Mouse (Mus musculus) adrenal gland, postnatal 25 days (tissue): Measurements from ENCODE around the gene Gm43518. TPM values are rescaled to one million over a fixed set of nuclear protein-coding genes. Genes with fewer than 3 reads are reported as not detected.

Experiments used
- DNase-seq: peaks from one replicate; pipeline ENCODE4 v3.0.0; 2021; ENCODE audit warnings: mixed read lengths
- total RNA-seq: library from RNA; stranded (reverse); gene quantifications from 2 replicates; pipeline ENCODE4 v1.2.3, GENCODE M21; 2021

Gm43518 gene
- total RNA-seq, 1 experiment from 2014 or later = 1.9 TPM

DNA sequence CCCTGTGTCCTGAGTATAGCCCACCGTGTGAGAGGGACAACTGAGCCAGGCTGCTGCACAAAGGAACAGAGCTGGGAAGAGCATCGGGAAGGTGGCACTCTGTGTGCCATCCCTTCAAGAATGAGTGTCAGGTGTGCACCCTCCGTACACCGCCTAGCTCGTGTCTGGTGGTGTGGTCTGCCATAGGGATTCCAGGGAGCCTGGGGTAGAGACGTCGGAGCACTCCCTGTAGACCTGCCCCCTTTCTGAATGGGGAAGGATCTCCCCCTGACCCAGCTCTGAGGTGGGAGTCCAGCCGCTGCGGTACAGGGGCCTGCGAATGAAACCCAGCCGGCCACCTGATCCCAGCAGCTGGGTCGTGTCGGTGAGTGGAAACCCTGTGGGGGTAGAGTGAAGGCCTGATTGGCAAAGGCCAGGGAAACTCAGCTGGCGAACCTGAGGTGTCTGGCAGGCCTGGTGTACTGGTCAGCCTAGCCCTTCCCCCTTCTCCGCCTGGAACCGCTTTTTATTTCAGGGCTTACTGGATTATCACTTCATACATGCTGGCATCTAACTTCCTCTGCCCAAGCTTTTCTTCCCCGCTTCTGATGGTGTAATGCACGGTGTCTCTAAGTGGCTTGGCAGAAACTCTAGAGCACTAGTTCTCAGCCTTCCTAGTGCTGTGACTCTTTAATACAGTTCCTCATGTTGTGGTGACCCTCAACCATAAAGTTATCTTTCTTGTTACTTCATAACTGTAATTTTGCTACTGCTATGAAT, 52.2 kb downstream of the Gm43518 start:
- no peak for DNase-seq

DNA sequence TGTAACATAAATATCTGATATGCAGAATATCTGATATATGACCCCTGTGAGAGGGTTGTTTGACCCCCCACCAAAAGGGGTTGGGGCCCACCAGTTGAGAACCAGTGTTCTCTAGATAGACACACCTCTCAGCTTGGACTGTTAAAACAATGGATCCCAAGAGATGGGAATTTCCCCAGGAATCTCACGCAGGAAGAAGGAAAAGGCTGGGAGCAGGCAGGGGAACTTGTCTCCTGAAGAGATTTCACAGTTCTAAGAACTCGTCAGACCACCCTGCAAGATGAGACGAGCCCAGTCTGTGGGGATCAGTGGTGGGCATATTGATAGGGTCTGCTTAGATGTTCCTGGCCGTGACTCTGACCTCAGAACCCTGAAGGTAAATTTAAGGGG, 52.8 kb downstream of the Gm43518 start:
- no peak for DNase-seq

DNA sequence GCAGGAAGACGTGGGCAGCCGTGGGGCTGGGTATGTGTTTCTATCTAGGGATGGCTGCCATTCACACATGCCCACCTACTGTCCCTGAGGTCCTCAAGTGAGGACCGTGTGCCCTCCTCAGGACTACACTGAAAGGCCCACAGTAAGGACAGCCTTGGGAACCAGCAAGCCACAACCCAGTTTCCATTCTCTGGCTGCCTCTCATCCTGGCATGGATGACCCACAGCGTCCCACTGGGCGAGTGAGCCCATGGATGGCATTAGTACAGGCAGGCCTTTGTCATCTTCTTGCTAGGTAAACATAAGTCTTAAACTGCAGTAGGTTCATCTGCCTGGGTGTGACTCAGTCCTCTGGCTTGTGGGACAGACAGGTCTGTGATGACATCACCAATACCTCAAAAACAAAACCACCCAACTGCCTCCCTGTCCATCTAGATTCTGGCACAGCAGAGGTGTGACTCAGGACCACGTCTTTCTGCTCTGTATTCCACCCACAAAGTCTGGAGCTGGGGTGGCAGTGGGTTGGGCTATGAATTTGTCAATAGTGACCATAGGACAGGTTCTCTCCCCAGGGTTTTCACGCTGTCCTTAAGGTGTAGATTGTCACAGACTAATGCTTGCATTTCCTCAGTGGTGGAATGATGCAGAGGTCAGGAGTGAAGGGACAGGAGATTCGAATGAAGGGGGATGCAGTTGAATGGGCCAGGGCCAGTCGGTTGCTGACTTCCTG, 53.5 kb downstream of the Gm43518 start:
- no peak for DNase-seq

DNA sequence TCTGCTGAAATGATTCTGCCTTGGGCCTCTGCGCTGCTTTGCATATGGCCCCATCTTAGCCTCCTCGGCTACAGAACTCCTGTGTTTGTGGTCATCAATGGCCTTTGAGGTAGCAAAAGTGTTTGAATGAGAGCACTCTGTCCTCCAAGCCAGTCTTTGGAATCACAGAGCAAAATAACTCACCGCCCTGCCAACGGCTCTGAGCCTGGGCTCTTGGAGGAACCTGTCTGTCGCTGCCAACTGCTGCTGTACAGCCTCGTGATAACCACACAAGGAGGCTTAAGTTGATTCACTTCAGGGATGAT, 54.0 kb downstream of the Gm43518 start:
- DNase-seq = no peak

DNA sequence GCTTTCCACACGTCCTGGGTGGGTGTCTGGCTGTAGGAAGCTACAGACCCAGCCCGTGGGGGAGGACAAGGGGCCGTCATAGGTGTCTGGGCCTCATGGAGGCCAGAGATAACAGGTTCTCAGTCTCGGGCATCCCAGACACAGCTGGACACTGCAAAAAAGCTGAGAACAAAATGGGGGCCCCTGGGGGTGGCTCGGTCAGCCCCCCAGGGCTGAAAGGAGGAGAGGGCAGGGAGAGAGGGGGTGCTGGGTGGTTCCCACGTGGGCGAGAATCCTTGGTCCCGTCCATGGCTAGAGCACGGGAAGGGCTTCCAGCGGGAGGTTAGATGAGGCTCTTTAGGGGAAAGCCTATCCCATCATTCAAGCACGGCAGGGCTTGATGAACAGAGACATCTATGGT, 55.6 kb downstream of the Gm43518 start:
- DNase-seq = no peak

DNA sequence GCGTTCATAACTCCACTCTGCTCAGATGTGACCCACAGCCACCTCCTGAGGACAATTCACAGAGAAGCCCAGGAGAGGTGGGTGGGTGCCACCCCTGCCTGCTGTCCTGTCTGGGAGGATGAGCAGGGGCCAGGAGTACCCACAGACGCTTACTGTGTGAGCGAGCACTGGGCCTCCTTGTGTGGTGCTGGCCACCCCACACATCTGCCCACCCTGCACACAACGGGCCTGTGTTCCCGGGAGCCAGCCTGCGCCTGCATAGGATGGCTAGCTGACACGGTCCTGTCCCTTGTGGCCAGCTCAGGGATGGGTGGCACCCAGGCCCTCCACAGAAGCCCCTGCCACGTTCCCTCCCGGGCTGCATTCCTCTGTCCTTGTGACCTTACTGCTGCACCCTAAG, 58.2 kb downstream of the Gm43518 start:
- DNase-seq = no peak

DNA sequence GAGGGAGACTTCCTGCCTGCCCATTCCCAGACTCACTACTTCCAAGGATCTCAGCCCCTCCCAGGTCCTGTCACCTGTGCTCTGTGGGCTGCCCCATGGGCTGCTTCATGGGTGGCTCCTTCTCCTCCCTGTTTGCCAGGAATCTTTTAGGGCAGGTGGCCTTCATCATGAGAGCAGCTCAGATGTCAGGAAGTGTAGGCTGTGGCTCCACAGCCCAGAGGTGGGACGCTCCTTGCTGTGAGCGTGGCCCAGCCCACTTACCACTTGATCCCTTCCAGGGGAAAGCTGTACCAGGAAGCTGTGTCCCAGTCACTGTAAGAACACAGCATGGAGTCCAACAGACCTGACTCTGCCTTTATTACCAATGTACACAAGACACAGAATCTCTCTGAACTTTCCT, 59.7 kb downstream of the Gm43518 start:
- DNase-seq = no peak

DNA sequence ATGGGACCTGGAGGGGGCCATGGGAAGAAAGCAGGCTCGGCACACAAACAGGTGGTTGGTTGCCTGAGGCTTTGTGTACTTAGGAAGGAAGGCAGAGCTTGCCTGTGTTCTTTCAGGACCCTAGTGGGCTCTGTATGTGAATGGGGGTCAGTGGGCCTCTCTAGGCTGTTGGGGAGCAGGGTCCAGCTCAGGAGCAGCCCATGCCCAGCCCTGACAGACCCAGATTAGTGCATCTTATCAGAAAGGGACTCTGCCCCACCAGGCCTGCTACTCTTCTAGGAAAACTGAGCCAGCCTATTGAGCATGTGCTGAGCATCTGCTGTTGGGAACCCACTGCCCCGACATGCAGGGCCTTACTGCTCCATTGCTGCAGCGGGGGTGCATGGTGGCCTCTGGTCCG, 60.3 kb downstream of the Gm43518 start:
- DNase-seq = no peak

Other genes with a start within 250 kb of the Gm43518 start
- gene Clip1, start 242.8 kb upstream of the Gm43518 start, total RNA-seq = 87.4 and 103 TPM in 2 replicates
- 52.9 and 57.5 TPM in 2 replicates for gene Zcchc8, start 206.3 kb upstream of the Gm43518 start, total RNA-seq
- 96.8 and 108 TPM in 2 replicates for gene Rsrc2, start 178.0 kb upstream of the Gm43518 start, total RNA-seq
- 7.1 and 7.2 TPM in 2 replicates for gene Kntc1, start 177.7 kb upstream of the Gm43518 start, total RNA-seq
- 0.48 and 1.4 TPM in 2 replicates for gene Hcar2, start 61.9 kb upstream of the Gm43518 start, total RNA-seq
- 3.7 and 5.3 TPM in 2 replicates for gene Hcar1, start 47.4 kb upstream of the Gm43518 start, total RNA-seq
- gene Denr, start 20.2 kb upstream of the Gm43518 start, total RNA-seq = 65.3 and 87.6 TPM in 2 replicates
- 4.9 and 5.0 TPM in 2 replicates for gene Ccdc62, start 3.3 kb downstream of the Gm43518 start, total RNA-seq
- gene Hip1r, start 46.2 kb downstream of the Gm43518 start, total RNA-seq = 17.9 and 18.3 TPM in 2 replicates
- gene Vps37b, start 104.9 kb downstream of the Gm43518 start, total RNA-seq = 75.2 and 101 TPM in 2 replicates
- gene Abcb9, start 168.4 kb downstream of the Gm43518 start, total RNA-seq = 10.8 and 11.8 TPM in 2 replicates
- gene Ogfod2, start 184.9 kb downstream of the Gm43518 start, total RNA-seq = 44.7 and 55.0 TPM in 2 replicates
- gene Arl6ip4, start 188.7 kb downstream of the Gm43518 start, total RNA-seq = 56.9 and 86.5 TPM in 2 replicates